Mouse (Mus musculus) heart, postnatal 4 days (tissue): ENCODE results near the gene Olfr47. TPM values are rescaled to one million over a fixed set of nuclear protein-coding genes. Genes with fewer than 3 reads are reported as not detected.
"Not testable (repeated sequence)": the region's sequence is repeated elsewhere in the genome, so short reads cannot be mapped to it uniquely, and the experiment has no call there.

Experiments used
- DNase-seq: peaks from one replicate; pipeline ENCODE4 v3.0.0; 2021
- total RNA-seq, 2 experiments: library from RNA; stranded (reverse); gene quantifications; 2 replicates each; pipeline ENCODE4 v1.2.3; 2021

Olfr47 gene
- total RNA-seq, result not detected

- not testable (repeated sequence) for DNase-seq
Measured at GRCm38 (mm10) chr6:43231255-43231654, at the start of gene Olfr47. Gene Olfr47, plus strand, starts transcription at chr6:43231529.

GRCm38 (mm10) chr6:43190986-43191385, 40.3 kb upstream of the Olfr47 start:
- no peak for DNase-seq

- no peak for DNase-seq
Measured at GRCm38 (mm10) chr6:43196781-43197180, 34.5 kb upstream of the Olfr47 start, which contains the start of gene Olfr435. Gene Olfr435, plus strand, starts transcription at chr6:43197146.

GRCm38 (mm10) chr6:43198094-43198493, 33.2 kb upstream of the Olfr47 start:
- no peak for DNase-seq

GRCm38 (mm10) chr6:43202786-43203185, 28.5 kb upstream of the Olfr47 start:
- no peak for DNase-seq

- DNase-seq, result no peak
Measured at GRCm38 (mm10) chr6:43205355-43205754, 26.0 kb upstream of the Olfr47 start.

- DNase-seq, result not testable (repeated sequence)
Measured at GRCm38 (mm10) chr6:43212873-43213272, 18.5 kb upstream of the Olfr47 start, which contains the start of gene Olfr434. Gene Olfr434, plus strand, starts transcription at chr6:43213021.

GRCm38 (mm10) chr6:43242061-43242460, 10.7 kb downstream of the Olfr47 start:
- DNase-seq, result peak; percentile 38

- no peak for DNase-seq
Measured at GRCm38 (mm10) chr6:43247396-43247795, 16.1 kb downstream of the Olfr47 start.

- no peak for DNase-seq
Measured at GRCm38 (mm10) chr6:43252994-43253393, 21.7 kb downstream of the Olfr47 start.

- DNase-seq, result no peak
Measured at GRCm38 (mm10) chr6:43254193-43254926, 23.0 kb downstream of the Olfr47 start.

GRCm38 (mm10) chr6:43260756-43261155, 29.4 kb downstream of the Olfr47 start:
- no peak for DNase-seq

- peak; percentile 51 for DNase-seq
Measured at GRCm38 (mm10) chr6:43265363-43266041, 34.2 kb downstream of the Olfr47 start, which contains the start of gene Arhgef5. Gene Arhgef5, plus strand, starts transcription at chr6:43265582.

GRCm38 (mm10) chr6:43266356-43266755, 35.0 kb downstream of the Olfr47 start:
- peak; percentile 52 for DNase-seq

GRCm38 (mm10) chr6:43272597-43272996, 41.3 kb downstream of the Olfr47 start:
- peak; percentile 26 for DNase-seq

GRCm38 (mm10) chr6:43274123-43274522, 42.8 kb downstream of the Olfr47 start:
- no peak for DNase-seq

- DNase-seq, result peak; percentile 24
Measured at GRCm38 (mm10) chr6:43278247-43278646, 46.9 kb downstream of the Olfr47 start.

- no peak for DNase-seq
Measured at GRCm38 (mm10) chr6:43280481-43280880, 49.2 kb downstream of the Olfr47 start.

Other genes with a start within 250 kb of the Olfr47 start
- gene Olfr441, start 125.2 kb upstream of the Olfr47 start, total RNA-seq, result not detected
- not detected for gene Olfr237-ps1, start 85.0 kb upstream of the Olfr47 start, total RNA-seq
- gene Olfr437, start 68.2 kb upstream of the Olfr47 start, total RNA-seq, result not detected
- not detected for gene Olfr13, start 59.4 kb upstream of the Olfr47 start, total RNA-seq
- gene Olfr435, start 34.4 kb upstream of the Olfr47 start, total RNA-seq, result not detected
- not detected for gene Olfr434, start 18.5 kb upstream of the Olfr47 start, total RNA-seq
- gene Arhgef5, start 34.1 kb downstream of the Olfr47 start, total RNA-seq, result 10 to 100 TPM; 18.8 to 19.2 TPM
- gene Nobox, start 78.0 kb downstream of the Olfr47 start, total RNA-seq, result not detected